Mouse (Mus musculus) bone marrow, adult 2 months (tissue): ENCODE results near the gene Morf4l1. TPM values are rescaled to one million over a fixed set of nuclear protein-coding genes. Genes with fewer than 3 reads are reported as not detected.

Source experiments
- H3K27ac ChIP-seq: fragments of 200-500 bp; 2 replicates; pipeline ENCODE4 v1.5.1; 2012; ENCODE audit warnings: low read depth, mild to moderate bottlenecking, control low read depth, inconsistent platforms, low read length; ENCODE audit not compliant: control insufficient read depth, poor library complexity, insufficient read depth
- H3K4me1 ChIP-seq: fragments of 200-500 bp; 2 replicates; pipeline ENCODE4 v1.6.1; 2011; ENCODE audit warnings: low read length; ENCODE audit not compliant: control insufficient read depth, insufficient read depth
- H3K4me3 ChIP-seq: fragments of 200-500 bp; replicated peaks from 2 replicates; pipeline ENCODE3; 2011; ENCODE audit warnings: mild to moderate bottlenecking, low read depth, low read length, control low read depth; ENCODE audit not compliant: control insufficient read depth
- CTCF ChIP-seq: fragments of 200-500 bp; IDR thresholded peaks from 2 replicates; pipeline ENCODE4 v1.5.1; 2011; ENCODE audit warnings: low read length, control low read depth; ENCODE audit not compliant: control insufficient read depth, insufficient read depth
- POLR2A ChIP-seq: fragments of 200-500 bp; IDR thresholded peaks from 2 replicates; pipeline ENCODE4 v1.6.1; 2011; ENCODE audit warnings: low read depth, mild to moderate bottlenecking, control low read depth, low read length, borderline replicate concordance; ENCODE audit not compliant: control insufficient read depth
- WGBS: fragments of 180-500 bp; shearing (Covaris S2); methylation state at CpG from one replicate; pipeline ENCODE4 v1.1.7; 2018; 5-methylcytosine and 5-hydroxymethylcytosine counted together
- polyA plus RNA-seq: library from polyadenylated mRNA; stranded (reverse); fragments of >200 nt; gene quantifications from 2 replicates; pipeline ENCODE4 v1.2.4, GENCODE M21; 2011; ENCODE audit warnings: low replicate concordance; ENCODE audit not compliant: missing spikeins, insufficient read depth, insufficient read length

Morf4l1 gene
- polyA plus RNA-seq, 1 experiment, result 177 TPM

DNA sequence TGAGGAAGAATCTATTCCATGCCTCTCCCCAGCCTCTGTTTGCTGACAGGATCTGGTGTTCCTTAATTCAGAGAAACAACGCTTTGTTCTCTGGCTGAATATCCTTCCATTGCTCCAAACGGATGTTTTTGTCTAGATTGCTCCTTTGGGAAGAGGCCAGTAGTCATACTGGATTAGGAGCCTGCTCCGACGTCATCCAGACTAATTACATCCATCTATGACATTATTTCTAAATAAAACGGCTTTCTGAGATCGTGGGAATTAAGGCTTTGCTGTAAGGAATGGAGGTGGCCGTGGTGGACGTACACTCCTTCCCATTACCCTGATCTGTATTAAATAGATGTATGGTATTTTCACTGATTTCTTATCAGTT is 10.3 kb upstream of the Morf4l1 start:
- TF ChIP-seq CTCF (no peak), POLR2A (no peak)
- no peaks in the 10 kb centered on the region for H3K4me1 ChIP-seq
- WGBS, result 83% methylated on average over 8 of the region's 8 CpGs

DNA sequence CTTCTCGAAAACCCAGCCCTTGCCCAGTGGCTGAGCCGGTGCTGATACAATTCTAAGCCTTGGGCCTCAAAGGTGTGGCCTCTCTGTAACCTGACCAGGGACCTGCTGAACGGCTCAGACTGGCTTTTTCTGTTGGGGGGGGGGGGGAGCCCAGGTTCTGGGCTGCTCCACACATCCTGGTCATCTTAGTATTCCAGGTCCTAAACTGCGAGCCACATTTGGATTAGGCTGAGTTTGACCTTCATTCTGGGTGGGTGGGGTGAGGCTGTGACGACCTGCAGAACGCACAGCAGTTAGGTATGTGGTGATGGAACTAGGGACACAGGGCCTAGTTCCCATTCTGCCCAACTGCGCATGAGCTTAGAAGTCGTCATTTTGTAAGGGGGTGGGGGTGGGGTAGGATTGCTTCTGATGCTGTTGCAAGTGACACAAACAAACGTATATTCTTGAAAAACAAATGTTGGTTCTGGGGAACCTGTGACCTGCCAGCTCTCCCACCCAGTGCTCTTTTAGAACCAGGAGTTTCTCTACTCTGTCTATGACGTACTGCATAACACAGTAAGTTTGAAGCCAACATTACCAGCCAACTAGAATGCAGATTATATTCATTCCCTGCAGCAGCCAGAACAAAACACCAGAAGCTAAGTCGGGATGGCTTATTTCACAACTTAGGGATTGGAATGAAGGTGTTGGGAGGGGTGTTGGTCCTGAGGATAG is 9.7 kb upstream of the Morf4l1 start:
- H3K4me3 ChIP-seq, result no peak overlapping the region
- TF ChIP-seq POLR2A (no peak), CTCF (no peak)
- WGBS, result 72% methylated on average over 11 of the region's 11 CpGs
- no peak overlapping the region for H3K27ac ChIP-seq
- no peaks in the 10 kb centered on the region for H3K4me1 ChIP-seq

More for the DNA sequence above, 10.3 kb upstream of the Morf4l1 start:
- H3K4me3 ChIP-seq, result no peak overlapping the region
- no peak overlapping the region for H3K27ac ChIP-seq

DNA sequence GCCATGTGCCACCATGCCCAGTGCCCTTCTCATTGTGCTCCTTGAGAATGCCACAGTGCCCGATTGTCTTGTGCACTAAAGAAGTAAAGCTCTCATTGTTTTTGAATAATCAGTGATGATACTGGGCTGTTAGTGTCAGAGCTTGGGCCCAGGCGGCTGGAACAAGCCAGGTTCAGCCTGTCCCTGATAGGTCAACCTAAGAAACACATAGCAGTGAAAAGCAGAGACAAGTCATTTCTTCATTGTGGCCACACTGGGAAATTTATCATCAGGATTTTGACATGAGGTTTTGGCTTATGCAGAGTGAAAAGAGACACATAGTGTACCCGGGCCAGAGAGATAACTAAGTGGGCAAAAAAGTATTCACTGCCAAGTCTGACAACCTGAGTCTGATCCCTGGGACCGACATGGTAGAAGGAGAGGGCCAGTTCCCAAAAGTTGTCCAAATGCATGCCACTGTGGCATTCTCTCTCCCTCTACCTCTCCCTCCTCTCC is 7.7 kb upstream of the Morf4l1 start:
- Histone ChIP-seq H3K4me3 (no peak overlapping the region), H3K27ac (no peak overlapping the region), H3K4me1 (no peaks in the 10 kb centered on the region)
- WGBS, result 59% methylated on average over 4 of the region's 4 CpGs
- no peak for TF ChIP-seq CTCF
- no peak for TF ChIP-seq POLR2A

DNA sequence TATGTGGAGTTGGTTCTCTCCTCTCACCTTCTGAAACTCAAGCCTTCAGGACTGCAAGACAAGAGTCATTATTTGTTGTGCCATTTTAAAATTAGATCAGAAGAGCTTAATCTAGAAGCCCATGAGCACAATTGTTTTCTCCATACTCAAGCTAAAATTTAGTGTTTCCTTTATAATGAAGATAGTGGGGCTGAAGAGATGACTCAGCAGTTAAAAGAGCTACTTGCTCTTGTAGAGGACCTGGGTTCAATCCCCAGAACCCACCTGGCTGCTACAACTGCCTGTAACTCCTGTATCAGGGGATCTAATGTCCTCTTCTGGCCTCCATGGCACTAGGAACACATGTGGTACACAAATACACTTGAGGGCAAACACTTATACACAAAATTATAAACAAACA is 2.7 kb upstream of the Morf4l1 start:
- no peak overlapping the region for H3K4me3 ChIP-seq
- no peak overlapping the region for H3K27ac ChIP-seq
- H3K4me1 ChIP-seq, result no peaks in the 10 kb centered on the region; the same call in 1 of the 2 replicates
- no peak for TF ChIP-seq POLR2A

DNA sequence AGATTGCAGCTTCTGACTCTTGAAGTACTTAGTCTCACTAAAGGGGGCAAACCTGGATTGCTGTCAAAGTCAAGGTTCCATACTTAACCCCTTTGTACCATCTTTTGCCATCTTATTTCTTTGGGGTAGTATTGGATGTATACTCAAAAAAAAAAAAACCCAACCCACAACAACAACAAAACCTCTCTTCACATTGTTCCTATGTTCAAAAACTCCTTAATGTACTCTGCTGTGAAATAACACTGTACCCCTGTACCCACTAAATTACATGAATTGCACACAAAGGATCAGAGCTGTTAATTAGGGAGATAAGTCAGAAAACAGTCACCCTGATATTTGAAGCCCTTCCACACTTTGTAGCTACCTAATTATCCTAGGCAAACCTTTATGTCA is 730 bp upstream of the Morf4l1 start:
- TF ChIP-seq POLR2A (no peak), CTCF (no peak)
- Histone ChIP-seq H3K4me1 (no peaks in the 10 kb centered on the region; the same call in 1 of the 2 replicates), H3K4me3 (no peak overlapping the region), H3K27ac (no peak overlapping the region)

DNA sequence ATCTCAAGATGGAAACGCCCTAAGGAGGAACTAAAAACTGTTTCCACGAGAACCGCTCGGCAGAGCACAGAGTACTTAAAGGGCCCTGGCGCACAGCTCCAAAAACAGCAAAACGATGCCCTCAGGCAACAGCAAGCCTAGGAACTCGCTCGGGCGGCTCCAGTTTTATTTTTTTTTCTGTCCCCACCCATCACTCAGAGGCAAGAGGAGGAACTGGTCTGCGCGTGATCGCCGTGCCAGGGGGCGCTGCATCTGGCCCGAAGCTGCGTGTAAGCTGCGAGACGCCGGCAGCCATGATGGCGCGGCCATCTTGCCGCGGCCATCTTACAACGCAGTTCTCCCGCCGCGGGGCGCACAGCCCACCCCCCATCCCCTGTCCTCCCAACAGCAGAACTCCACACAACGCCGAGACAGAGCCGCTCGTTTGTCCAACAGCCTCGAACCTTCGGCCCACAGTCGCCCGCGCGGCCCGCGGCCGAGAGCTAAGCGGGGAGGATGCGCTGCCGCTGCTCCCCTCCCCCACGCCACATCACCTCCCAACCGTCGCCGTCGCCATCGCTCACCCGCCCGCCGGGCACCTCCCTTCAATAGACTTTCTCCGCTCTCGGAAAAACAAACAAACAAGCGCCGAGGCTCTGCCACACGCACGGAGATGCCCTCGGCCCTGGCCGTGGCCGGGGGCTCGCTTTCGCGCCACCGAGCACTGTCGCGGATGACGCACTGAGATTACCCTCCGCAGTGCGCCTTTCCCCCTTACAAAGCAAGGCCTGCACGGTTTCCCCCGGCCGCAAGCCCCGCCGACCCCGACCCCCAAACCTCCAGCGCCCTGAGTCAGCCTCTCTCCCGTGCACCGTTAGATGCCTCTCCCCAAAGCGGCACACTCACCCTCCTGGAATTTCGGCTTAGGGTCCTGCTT is 665 bp downstream of the Morf4l1 start:
- TF ChIP-seq CTCF (peak; percentile 70), POLR2A (peak; percentile 75; the same call in 1 of the 2 replicates)
- H3K27ac ChIP-seq, result peak overlapping the region; percentile 99
- H3K4me1 ChIP-seq, result no peaks in the 10 kb centered on the region; the same call in 1 of the 2 replicates
- WGBS, result under 1% methylated on average over 82 of the region's 82 CpGs
- peak overlapping the region; percentile 95 for H3K4me3 ChIP-seq

DNA sequence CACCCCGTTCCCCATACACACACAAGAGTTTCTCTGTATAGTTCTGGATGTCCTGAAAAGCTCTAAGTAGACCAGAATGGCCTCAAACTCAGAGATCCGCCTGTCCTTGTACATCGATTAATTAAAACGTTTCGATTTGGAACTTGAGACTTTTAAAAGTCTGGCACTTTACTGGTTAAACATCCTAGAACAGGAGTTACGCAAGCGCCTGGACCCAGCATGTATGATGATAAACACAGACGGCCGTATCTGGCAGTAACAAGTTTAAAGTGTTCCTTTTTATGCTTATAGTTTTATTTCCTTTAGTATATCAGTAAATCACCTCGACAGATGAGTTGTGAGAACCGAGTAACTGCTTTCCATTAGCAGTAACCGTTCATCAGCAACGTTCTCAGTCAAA is 1.4 kb downstream of the Morf4l1 start:
- under 1% methylated on average over 13 of the region's 13 CpGs for WGBS
- peak overlapping the region; percentile 99; the same call in 1 of the 2 replicates for H3K27ac ChIP-seq
- TF ChIP-seq POLR2A (no peak), CTCF (no peak)
- peak overlapping the region; percentile 95 for H3K4me3 ChIP-seq
- no peaks in the 10 kb centered on the region; the same call in 1 of the 2 replicates for H3K4me1 ChIP-seq

DNA sequence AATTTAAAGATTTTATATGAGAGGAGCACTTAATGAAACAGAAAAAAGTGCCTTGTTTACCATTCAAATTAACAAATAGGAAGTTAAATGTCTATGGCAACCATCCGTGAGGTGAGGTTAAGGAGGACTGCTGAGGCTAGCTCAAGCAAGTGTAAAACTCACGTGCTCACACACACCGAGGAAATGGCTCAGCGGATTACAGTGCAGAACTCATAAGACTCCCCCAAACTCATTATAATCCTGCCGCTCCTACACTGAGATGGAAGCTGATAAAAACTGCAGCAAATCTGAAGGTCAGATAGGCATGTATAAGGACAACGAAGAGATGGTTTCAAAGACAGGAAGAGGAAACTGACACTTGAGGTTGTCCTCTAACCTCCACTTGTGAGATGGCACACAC is 5.2 kb downstream of the Morf4l1 start:
- no peaks in the 10 kb centered on the region; the same call in 1 of the 2 replicates for H3K4me1 ChIP-seq
- 21% methylated on average over 6 of the region's 6 CpGs for WGBS
- no peak overlapping the region for H3K27ac ChIP-seq
- no peak overlapping the region for H3K4me3 ChIP-seq
- TF ChIP-seq POLR2A (no peak), CTCF (no peak)
